Mouse (Mus musculus) liver, embryonic 15.5 days (tissue): ENCODE measurements around the gene Cox7a2. TPM values are rescaled to one million over a fixed set of nuclear protein-coding genes. Genes with fewer than 3 reads are reported as not detected.

Experiments
- polyA plus RNA-seq: library from polyadenylated mRNA; unstranded; fragments of >200 nt; fragmentation: Nextera tagmentation; extraction: Ambion mirVana; gene quantifications from 2 replicates; pipeline ENCODE4 v1.2.1, GENCODE M21; 2015

Cox7a2 gene
- polyA plus RNA-seq, 1 experiment from 2014 or later, result 436 TPM

Other genes with a start within 250 kb of the Cox7a2 start
- 1.7 TPM in 2 replicates for gene Col12a1, start 41.0 kb downstream of the Cox7a2 start, polyA plus RNA-seq
- gene Tmem30a, start 33.6 kb upstream of the Cox7a2 start, polyA plus RNA-seq, result 36.4 and 36.6 TPM in 2 replicates